Mouse (Mus musculus) kidney, embryonic 14.5 days (tissue): ENCODE data around the gene Il24. TPM values are rescaled to one million over a fixed set of nuclear protein-coding genes. Genes with fewer than 3 reads are reported as not detected.

ENCODE experiments used
- ATAC-seq: fragments of 200-750 bp; cut with Nextera tagmentation; 2 replicates; pipeline ENCODE4 v1.8.0; 2017; ENCODE audit warnings: moderate number of reproducible peaks, mild to moderate bottlenecking, moderate TSS enrichment, moderate library complexity; ENCODE audit not compliant: low FRiP score, low TSS enrichment
- H3K27ac ChIP-seq: fragments of 300-500 bp; sonication (generic); 2 replicates; pipeline ENCODE4 v1.5.1; 2014; ENCODE audit warnings: low read depth, mild to moderate bottlenecking, low read length, moderate library complexity, mixed read lengths
- H3K27me3 ChIP-seq: fragments of 300-500 bp; sonication (generic); 2 replicates; pipeline ENCODE4 v1.6.1; 2014; ENCODE audit warnings: mild to moderate bottlenecking, low read length; ENCODE audit not compliant: control insufficient read depth, insufficient read depth
- H3K36me3 ChIP-seq: fragments of 300-500 bp; sonication (generic); 2 replicates; pipeline ENCODE4 v1.6.1; 2014; ENCODE audit warnings: low read length, mixed read lengths; ENCODE audit not compliant: control insufficient read depth, insufficient read depth
- H3K4me1 ChIP-seq: fragments of 300-500 bp; sonication (generic); 2 replicates; pipeline ENCODE4 v1.6.1; 2014; ENCODE audit warnings: low read length, mixed read lengths; ENCODE audit not compliant: control insufficient read depth, insufficient read depth
- H3K4me2 ChIP-seq: fragments of 300-500 bp; sonication (generic); replicated peaks from 2 replicates; pipeline ENCODE4 v1.6.1; 2014; ENCODE audit warnings: low read depth, mild to moderate bottlenecking, low read length
- H3K4me3 ChIP-seq: fragments of 300-500 bp; sonication (generic); 2 replicates; pipeline ENCODE4 v1.5.1; 2014; ENCODE audit warnings: mild to moderate bottlenecking, low read length
- H3K9ac ChIP-seq: fragments of 300-500 bp; sonication (generic); 2 replicates; pipeline ENCODE4 v1.6.1; 2014; ENCODE audit warnings: low read depth, mild to moderate bottlenecking, low read length, moderate library complexity
- H3K9me3 ChIP-seq: fragments of 300-500 bp; sonication (generic); 2 replicates; pipeline ENCODE4 v1.6.1; 2016; ENCODE audit warnings: low read length; ENCODE audit not compliant: control insufficient read depth
- WGBS: fragments of 180-500 bp; shearing (Covaris S2); extraction: QIAGEN DNeasy Blood & Tissue Kit; methylation state at CpG from one replicate; pipeline ENCODE4 v1.1.7; 2014; 5-methylcytosine and 5-hydroxymethylcytosine counted together
- polyA plus RNA-seq: library from polyadenylated mRNA; unstranded; fragments of >200 nt; fragmentation: Nextera tagmentation; extraction: Ambion mirVana; gene quantifications from 2 replicates; pipeline ENCODE4 v1.2.1, GENCODE M21; 2014

Gene Il24
- polyA plus RNA-seq, 1 experiment from 2014 or later: not detected

DNA sequence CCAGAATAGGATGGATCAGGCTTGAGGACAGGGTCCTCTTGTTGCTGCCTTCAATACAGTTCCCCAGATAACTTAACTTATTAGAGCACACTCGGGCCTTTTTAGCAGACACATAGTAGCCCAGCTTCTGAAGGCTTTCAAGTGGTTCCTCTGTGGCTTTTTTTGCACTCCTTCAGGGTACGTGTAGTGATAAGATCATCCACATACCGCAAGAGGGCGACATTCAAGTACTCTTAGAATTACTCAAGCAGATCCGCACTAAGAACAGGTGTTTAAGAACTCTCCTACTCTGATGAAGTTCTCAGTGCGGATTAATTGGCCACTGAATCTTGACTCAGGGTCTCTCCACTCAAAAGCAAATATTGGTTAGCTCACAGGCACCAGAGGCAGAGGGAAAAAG, 49.0 kb downstream of the Il24 start:
- ATAC-seq: no peak
- WGBS: 58% methylated on average over 6 of the region's 6 CpGs
- Histone ChIP-seq H3K9me3 (no peaks in the 10 kb centered on the region), H3K27ac (no peak overlapping the region), H3K4me3 (no peak overlapping the region), H3K27me3 (0 out of 2 replicates have a peak, but pooled peaks cover 4% of the 10 kb centered on the region), H3K36me3 (no peaks in the 10 kb centered on the region), H3K9ac (no peak overlapping the region), H3K4me1 (peaks cover 6% of the 10 kb centered on the region), H3K4me2 (no peak overlapping the region)

DNA sequence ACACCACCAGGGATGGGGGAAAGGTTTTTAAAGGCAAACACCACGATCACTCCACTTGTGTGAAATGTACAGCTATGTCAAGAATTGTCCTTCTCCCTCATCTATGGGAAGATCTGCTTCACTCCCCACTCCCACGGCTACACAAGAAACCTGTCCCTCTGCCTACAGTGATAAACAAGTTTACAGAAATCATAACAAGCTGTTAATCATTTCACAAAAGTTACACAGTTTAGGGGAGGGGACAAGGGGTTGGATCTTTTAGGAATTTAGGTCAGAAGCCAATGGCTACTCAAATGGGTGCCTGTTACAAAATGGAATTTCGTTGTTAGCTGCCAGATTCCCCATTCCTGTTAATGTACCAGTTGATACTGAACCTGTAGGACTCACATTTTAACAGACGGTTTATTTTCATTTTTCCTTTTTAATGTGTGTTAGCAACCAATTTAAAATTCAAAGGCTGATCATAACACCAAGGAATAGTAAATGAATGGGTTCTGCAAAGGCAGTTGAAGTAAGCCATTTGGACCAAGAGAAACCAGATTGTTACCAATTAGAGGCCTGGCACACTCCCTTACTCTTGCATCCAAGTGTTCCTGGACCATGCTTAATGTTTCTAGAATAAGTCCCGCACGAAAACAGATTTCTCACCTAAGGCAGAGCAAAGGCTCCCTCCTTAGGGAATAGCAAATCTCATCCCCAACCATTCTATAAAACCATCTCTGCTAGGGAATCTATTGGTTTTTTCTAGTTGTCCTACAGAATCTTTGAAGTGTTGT, 51.9 kb downstream of the Il24 start:
- no peaks in the 10 kb centered on the region for H3K27me3 ChIP-seq
- H3K9ac ChIP-seq: no peak overlapping the region
- peaks cover 6% of the 10 kb centered on the region; the same call in 1 of the 2 replicates for H3K4me1 ChIP-seq
- no peaks in the 10 kb centered on the region for H3K36me3 ChIP-seq
- no peak for ATAC-seq
- no peak overlapping the region for H3K4me2 ChIP-seq
- no peak overlapping the region for H3K4me3 ChIP-seq
- no peaks in the 10 kb centered on the region for H3K9me3 ChIP-seq
- no peak overlapping the region for H3K27ac ChIP-seq
- 86% methylated on average over 6 of the region's 6 CpGs for WGBS

DNA sequence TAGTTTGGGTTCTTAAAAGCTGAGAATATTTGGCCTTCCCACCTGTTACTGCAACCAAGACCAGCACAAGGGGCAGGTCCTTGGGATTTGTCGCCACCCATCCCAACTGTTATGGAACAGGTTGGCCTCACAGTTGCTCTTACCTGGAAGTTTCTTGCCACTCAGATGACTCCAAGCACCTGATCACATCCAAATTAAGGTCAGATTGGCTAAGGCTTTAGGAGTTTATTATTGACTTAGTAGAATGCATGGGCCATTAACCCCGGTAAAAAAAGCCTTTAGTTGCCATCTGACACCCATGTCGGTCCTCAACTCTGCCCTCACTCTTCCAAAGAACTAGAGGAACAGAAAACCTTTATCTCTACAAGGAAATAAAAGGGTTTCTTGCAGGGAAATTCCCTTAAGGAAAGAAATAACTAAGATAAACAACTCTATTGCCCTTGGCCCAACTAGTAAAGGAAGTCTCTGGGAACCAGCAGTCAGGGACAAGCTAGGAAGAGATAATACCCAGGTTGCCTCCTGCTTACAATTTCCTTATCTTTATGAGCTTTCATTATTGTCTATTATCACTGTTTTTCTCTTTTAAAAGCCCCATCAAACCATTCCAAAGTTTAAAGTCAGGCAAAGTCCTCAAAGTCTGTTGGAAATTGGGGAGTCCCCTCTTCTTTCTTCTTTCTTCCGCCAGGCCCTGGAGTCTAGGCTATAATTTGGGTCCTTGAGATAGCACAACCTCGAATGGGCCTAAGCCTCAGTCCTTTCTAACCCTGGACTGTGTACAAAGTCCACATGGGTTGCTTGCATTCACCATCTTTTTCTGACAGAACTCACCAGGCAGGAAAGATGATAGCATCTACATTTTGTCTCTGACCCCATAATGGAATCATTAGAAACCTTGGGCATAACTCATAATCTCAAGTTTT, 54.8 kb downstream of the Il24 start:
- Histone ChIP-seq H3K9me3 (no peaks in the 10 kb centered on the region), H3K36me3 (no peaks in the 10 kb centered on the region), H3K4me1 (peaks cover 6% of the 10 kb centered on the region; the same call in 1 of the 2 replicates), H3K4me2 (no peak overlapping the region), H3K27me3 (no peaks in the 10 kb centered on the region), H3K9ac (no peak overlapping the region), H3K27ac (no peak overlapping the region), H3K4me3 (no peak overlapping the region)
- 44% methylated on average over 5 of the region's 5 CpGs for WGBS
- ATAC-seq: peak; percentile 61; the same call in 1 of the 2 replicates

Other genes with a start within 250 kb of the Il24 start
- 0.53 and 1.0 TPM in 2 replicates for gene C4bp, start 225.8 kb downstream of the Il24 start, polyA plus RNA-seq
- not detected in 2 replicates for gene Gm29427, start 171.7 kb downstream of the Il24 start, polyA plus RNA-seq
- 8.6 and 11.6 TPM in 2 replicates for gene Yod1, start 170.1 kb downstream of the Il24 start, polyA plus RNA-seq
- gene Pfkfb2, start 158.2 kb downstream of the Il24 start, polyA plus RNA-seq: 5.0 and 8.2 TPM in 2 replicates
- gene AA986860, start 155.5 kb downstream of the Il24 start, polyA plus RNA-seq: 8.9 and 9.4 TPM in 2 replicates
- gene Fcamr, start 86.6 kb downstream of the Il24 start, polyA plus RNA-seq: not detected in 2 replicates
- gene Pigr, start 60.8 kb downstream of the Il24 start, polyA plus RNA-seq: not detected in 2 replicates
- not detected in 2 replicates for gene Fcmr, start 21.8 kb downstream of the Il24 start, polyA plus RNA-seq
- gene Il20, start 24.0 kb upstream of the Il24 start, polyA plus RNA-seq: not detected in 2 replicates
- gene Il19, start 52.7 kb upstream of the Il24 start, polyA plus RNA-seq: 0.28 and 0.44 TPM in 2 replicates
- not detected in 2 replicates for gene Il10, start 132.4 kb upstream of the Il24 start, polyA plus RNA-seq
- 59.9 and 62.8 TPM in 2 replicates for gene Mapkapk2, start 210.4 kb upstream of the Il24 start, polyA plus RNA-seq